Mouse (Mus musculus) G1E-ER4 (cell line): ENCODE measurements around the gene Cd22. TPM values are rescaled to one million over a fixed set of nuclear protein-coding genes. Genes with fewer than 3 reads are reported as not detected.

Source experiments
- GATA1 ChIP-seq: IDR thresholded peaks from one replicate; pipeline ENCODE4 v1.8.0; 2012; ENCODE audit warnings: low read length, inconsistent platforms
- polyA plus RNA-seq: library from polyadenylated mRNA; stranded (reverse); fragments of >175 nt; gene quantifications from 2 replicates; pipeline ENCODE4 v1.2.3, GENCODE M21; 2012

Cd22 gene
- polyA plus RNA-seq, 1 experiment = not detected

DNA sequence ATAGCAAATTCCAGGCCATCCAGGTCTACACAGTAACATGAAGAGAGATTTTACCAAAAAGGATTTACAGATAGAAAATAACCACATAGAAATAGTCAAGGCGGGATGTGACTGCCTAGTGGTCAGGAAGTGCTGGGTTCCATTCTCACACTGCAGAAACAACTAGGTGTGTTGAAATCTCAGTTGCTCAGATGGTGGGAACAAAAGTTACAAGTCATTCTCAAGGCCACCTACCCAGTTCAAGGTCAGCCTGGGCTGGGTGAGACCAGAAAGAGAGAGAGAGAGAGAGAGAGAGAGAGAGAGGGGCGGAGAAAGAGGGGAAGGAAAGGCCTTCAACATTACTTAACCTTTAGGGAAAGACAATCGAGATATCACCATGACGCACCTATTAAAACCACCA lies 6.7 kb upstream of the Cd22 start:
- TF ChIP-seq GATA1 = no peak

DNA sequence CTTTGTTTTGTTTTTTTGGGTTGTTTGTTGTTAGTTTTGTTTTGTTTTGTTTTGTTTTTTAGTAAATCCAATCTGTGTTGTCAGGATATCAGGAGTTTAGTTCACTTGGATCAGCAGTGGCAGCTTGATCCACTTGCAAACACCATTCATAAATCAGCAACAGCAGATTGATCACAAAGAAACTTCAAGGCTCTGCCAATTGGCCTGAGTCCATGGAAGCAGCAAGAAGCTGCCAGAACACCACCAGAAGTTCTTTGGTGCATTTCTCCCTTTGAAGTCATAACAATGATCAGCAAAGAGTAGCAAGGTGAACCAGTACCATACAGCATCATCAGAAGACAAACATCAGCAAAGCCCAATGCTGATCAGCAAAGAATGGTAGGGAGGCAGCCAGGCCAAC lies 3.9 kb upstream of the Cd22 start:
- TF ChIP-seq GATA1 = no peak

DNA sequence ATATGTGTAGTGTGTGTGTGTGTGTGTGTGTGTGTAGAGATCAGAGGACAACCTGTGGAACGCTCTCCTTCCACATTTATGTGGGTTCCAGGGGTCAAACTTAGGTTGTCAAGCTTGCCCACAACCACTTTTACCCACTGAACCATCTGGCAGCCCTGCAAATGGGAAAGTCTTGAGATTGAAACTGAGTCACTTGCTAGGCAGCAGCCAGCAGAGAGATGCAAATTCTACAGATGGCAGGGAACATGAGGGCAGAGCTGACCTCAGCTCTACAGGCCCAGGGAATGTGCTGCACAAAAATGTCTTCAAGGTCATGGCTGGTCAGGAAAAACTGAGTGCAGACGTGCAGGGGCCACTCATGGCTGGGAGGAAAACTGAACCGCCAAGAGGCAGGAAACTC lies 1.2 kb upstream of the Cd22 start:
- no peak for TF ChIP-seq GATA1

DNA sequence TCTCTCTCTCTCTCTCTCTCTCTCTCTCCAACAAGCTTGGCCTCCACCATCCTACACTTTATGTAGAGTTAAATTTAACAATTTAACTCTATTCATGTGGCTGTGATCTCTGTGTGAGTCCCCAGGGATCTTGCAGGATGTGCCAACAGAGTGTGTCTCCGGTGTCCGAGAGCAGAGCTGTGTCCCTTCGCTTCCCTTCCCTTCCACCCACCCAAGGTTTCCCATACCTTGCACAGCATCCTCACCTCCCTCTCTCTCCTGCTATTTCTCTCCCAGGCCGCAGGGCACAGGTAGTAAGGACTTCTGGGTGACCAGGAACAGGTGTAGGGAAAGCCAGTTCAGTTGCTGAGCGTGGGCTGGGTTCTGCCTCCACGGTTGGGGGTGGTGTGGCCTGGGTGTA lies 1.2 kb downstream of the Cd22 start:
- TF ChIP-seq GATA1 = no peak

DNA sequence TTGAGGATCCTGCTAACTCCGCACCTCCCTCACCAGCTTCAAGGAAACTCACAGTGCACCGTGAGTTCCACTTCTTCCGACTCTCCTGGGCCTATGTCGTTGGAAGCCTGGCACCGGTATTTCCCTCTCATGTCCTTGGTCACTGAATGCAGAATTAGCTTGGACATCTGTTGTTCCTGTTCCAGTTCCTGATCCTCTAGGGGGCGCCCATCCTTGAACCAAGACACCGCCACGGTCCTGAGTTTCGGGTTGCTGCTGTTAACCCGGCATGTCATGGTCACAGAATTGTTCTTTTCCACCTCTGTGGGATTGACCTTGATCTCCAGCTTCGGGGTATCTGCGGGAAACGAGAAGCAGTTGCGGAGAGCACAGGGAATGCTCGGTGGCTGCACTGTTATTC lies 7.1 kb downstream of the Cd22 start:
- TF ChIP-seq GATA1 = no peak

DNA sequence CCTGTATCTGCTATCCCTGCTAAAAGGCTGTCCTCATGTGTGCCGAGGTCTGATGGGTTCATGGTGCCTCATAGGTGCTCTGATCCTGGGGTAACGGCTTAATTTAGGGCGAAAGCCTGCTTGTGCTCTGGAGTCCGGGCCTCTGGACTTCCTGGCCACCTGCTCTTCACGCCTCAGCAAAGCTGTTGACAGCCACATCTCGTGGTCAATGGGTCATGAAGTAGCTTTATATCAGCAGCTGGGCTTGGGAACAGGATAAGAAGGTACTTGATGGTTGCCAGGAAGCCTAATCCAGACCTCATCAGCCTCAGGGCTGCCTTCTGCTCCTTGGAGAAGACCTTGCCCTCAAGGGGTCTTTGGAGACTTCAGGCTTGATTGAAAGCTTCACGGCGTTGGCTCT lies 16.8 kb downstream of the Cd22 start:
- no peak for TF ChIP-seq GATA1

DNA sequence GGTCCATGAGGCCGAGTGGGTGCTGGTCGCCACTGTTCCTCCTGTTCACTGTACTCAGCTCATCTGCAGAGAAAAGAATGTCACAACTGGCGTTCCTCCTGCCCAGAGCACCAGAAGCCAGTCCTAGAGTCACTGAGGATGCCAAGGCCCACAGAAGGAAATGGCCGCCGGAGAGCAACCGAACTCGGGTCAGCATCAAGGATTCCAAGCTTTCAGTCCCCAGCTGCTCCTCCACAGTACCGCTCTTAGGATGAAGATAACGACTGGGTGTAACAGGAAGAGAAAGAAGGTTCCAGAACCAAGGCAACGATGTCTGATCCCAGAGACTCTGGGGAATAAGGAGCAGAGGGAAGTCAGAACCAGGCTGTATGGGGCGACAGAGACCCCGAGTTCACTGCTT lies 18.7 kb downstream of the Cd22 start, which contains the start of gene Ffar1:
Gene Ffar1 (minus strand): TSS at position 101 of the 400 bp plus-strand sequence.
- TF ChIP-seq GATA1 = no peak

DNA sequence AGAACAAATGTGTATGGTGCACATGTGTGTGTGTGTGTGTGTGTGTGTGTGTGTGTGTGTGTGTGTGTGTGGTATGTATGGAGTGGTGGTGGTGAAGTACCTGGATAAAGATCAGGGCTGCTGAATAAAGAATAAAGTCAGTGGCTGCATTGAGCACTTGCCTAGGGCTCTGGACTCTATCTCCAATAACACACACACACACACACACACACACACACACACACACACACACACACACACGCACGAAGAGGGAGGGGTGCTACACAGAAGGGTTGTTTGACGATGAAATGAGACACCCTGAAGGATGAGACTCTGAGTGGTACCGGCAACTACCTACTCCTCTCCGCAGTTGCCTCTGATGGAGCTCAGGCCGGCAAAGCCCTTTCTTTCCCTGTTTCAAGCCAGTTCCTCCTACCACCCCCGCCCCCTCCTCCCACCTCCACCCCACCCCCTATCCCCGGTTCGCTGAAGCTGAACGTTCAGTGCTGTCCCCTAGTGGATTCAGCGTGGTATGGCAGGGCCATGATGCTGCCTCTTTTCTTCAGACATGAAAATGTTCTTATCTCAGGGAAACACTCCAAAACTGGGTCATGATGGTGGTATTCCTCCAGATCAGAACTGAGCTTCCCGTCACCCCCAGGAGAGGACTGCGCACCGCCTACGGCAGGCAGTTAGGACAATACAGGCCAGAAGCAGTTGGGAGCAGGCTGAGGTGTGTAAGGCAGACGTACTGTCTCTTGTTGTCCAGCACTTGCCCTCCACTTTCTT lies 20.3 kb downstream of the Cd22 start:
- TF ChIP-seq GATA1 = no peak

DNA sequence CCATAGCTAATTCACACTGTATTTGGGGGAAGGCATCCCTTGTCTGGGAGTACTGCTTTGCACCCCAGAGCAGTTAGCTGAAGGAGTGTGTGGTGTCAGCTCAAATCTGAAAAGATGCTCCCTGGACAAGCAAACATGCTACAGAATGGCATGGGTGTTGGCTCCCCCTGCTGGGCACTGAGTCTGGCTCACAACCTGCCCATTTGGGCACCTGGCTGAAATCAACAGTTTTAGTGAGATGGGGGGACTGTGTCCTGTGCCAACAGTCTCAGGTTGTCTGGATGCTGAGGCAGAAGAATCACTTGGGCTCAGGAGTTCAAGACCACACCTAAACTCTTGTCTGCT lies 20.9 kb downstream of the Cd22 start:
- no peak for TF ChIP-seq GATA1

DNA sequence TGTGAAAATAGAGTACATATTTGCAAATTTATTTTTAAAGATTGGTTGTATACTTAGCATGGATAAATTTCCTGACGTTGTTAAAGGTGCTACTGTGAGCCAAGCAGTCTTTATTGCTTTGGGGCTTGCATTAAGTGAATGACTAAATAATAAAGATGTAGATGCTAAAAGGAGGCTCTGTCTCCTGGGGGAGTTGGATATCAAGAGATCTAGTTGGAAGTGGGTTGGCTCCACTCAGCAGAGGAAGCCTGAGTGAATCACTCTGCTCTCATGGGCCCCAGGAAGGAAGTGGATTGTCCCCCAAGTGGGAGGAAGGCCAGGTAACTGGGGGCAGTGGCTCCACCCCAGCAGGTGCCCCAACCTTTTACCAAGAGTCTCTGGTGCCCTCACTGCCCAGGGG lies 22.4 kb downstream of the Cd22 start:
- no peak for TF ChIP-seq GATA1

DNA sequence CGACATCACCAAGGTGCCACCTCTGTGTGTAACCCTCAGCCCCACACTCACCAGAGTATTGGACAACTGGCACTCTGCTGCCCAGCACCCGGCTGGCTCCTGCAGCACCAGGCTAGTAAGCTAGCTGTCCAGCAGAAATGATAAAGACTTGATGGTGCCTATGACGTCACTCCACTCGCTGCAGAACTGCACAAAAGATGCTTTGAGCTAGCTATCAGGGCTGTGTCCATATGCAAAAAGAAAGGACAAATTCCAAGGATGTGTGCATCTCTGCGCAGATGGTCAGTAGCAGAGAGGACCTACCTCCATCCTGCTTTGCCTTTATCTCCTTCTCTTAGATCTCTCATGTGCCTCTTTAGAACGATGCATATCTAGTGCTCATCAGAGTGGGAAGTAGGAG lies 24.1 kb downstream of the Cd22 start, which contains the start of gene Ffar3:
Gene Ffar3 (minus strand): TSS at position 101 of the 400 bp plus-strand sequence.
- no peak for TF ChIP-seq GATA1

DNA sequence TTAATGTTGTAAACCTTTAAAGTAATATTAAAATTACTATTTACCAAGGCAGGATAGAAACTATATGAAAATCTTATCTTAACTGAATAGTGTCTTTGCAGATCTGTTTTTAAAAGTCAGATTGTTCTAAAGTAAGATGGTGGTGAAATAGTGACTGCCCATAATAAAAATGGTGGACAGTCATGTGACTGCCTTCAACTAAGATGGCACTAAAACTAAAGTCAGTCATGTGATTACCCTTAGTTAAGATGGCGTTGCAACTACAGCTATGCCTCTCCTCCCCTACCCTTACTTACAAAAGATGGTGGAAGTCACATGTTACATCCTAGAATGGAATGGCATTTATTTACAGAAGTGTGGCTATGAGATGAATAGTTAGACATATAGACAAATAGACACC lies 28.7 kb downstream of the Cd22 start:
- no peak for TF ChIP-seq GATA1

DNA sequence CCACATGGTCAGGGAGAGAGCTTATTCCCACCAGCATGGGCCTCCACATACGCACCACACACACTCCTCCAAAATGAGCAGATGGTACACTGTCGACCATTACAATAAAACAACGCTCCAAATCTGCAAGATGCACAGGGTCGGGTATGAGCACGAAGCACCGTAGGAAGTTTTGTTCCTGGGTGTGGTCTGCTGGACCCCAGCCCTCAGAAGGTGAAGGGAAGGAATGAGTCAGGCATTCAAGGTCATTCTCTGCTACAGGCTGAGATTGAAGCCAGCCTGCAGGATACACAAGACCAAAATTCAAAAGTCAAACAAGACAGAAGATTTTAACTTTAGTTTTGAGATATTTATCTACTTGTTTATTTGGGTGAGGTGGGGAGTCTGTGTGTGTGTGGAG lies 32.2 kb downstream of the Cd22 start:
- no peak for TF ChIP-seq GATA1

DNA sequence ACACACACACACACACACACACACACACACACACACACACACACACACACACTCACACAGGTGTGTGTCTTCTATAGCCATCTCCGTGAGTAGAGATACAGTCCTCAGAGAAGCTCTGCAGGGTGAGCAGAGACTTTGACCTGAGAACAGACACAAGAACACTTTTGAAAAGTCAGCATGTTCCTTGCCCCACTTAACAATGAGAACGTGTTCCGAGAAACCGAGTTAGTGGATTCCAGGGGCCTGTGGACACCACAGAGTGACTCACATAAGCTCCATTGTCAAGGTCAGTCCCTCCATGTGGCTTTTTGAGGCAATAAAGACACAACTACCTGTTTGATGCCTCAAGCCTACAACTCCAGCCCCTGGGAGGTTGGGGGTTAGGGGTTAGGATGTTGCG lies 32.8 kb downstream of the Cd22 start:
- no peak for TF ChIP-seq GATA1

DNA sequence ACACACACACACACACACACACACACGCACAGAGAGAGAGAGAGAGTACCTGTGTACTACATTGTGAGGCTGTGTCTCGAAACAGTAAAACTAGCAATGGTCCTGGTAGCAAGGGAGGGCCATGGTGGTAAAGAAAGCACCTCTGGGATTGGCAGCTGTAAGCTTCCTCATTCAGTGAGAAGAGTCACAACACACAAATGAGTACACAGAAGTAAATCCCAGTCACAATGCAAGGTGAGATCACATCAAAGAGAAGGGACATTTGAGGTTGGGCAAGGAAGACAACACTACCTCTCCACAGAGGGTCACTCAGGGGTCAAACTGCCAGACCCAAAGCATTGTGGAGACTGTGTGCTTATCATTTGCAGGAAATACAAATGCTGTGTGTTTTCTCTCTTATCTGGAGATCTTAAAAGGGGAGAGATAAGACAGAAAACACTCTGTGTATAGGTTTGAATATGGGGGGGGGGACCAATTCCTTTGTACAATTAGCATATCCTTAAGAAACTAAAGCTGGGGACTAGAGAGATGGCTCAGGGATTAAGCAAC lies 33.6 kb downstream of the Cd22 start:
- TF ChIP-seq GATA1 = no peak

DNA sequence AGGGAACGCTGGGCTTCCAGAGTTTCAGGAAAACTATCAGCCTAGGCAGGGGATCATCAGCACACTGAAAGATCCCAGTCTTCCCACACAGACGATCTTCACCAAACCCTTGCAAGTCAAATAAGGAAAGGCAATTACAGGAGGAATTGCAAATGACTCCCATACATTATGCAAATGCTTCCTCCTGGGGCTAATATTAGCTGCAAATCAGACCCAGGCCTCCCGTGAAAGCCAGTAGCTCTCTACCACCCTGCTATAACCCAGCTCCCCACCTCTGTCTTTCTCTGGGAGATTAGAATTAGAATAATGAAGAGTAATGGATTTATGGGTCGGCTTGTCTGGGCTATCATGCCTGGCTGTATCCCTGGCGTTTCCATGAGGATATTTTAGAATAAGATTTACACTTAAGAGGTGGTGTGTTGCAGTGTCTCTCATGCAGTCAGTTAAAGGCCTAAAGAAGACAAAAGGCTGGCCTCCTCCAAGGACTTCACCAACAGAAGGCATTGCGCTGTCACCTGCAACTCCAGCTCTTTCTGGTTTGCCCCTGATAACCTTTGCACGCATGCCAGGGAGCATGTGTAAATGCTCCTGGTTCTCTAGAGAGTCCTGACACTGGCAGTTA lies 35.4 kb downstream of the Cd22 start:
- no peak for TF ChIP-seq GATA1

DNA sequence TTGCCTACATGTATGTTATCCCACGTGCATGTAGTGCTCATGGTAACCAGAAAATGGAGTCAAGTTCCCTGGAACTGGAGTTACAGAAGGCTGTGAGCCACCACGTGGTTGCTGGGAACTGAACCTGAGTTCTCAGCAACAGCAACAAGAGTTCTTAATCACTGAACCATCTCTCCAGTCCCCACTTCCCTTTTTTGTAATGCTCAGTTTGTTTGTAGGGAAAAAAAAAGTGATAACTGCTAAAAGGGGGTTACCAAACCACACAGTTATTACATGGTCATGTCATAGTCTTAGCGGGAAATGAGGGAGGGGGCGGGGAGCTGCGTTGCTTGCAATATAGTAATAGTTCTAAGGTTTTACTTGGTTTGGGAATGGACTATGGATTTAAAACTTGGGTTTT lies 38.0 kb downstream of the Cd22 start:
- no peak for TF ChIP-seq GATA1
